Mouse (Mus musculus) heart, embryonic 11.5 days (tissue): ENCODE results near the gene Gm4884. TPM values are rescaled to one million over a fixed set of nuclear protein-coding genes. Genes with fewer than 3 reads are reported as not detected.
"Not testable (repeated sequence)": the region's sequence is repeated elsewhere in the genome, so short reads cannot be mapped to it uniquely, and the experiment has no call there.

Source experiments
- ATAC-seq: fragments of 200-750 bp; cut with Nextera tagmentation; replicated peaks from 2 replicates; pipeline ENCODE4 v1.8.0; 2017; ENCODE audit warnings: moderate library complexity; ENCODE audit not compliant: insufficient number of reproducible peaks, low FRiP score, low TSS enrichment
- H3K27ac ChIP-seq: fragments of 300-500 bp; sonication (generic); 2 replicates; pipeline ENCODE4 v1.5.1; 2014; ENCODE audit warnings: mild to moderate bottlenecking, low read depth, low read length
- H3K27me3 ChIP-seq: fragments of 300-500 bp; sonication (generic); 2 replicates; pipeline ENCODE4 v1.6.1; 2014; ENCODE audit warnings: mild to moderate bottlenecking, low read length, mixed read lengths; ENCODE audit not compliant: control insufficient read depth, insufficient read depth
- H3K36me3 ChIP-seq: fragments of 300-500 bp; sonication (generic); 2 replicates; pipeline ENCODE4 v1.6.1; 2014; ENCODE audit warnings: mild to moderate bottlenecking, low read length, moderate library complexity, mixed read lengths; ENCODE audit not compliant: control insufficient read depth, insufficient read depth
- H3K4me1 ChIP-seq: fragments of 300-500 bp; sonication (generic); 2 replicates; pipeline ENCODE4 v1.6.1; 2014; ENCODE audit warnings: low read length; ENCODE audit not compliant: control insufficient read depth, insufficient read depth
- H3K4me2 ChIP-seq: fragments of 300-500 bp; sonication (generic); 2 replicates; pipeline ENCODE4 v1.6.1; 2014; ENCODE audit warnings: mild to moderate bottlenecking, moderate library complexity
- H3K4me3 ChIP-seq: fragments of 300-500 bp; sonication (generic); 2 replicates; pipeline ENCODE4 v1.5.1; 2014; ENCODE audit warnings: low read depth, low read length
- H3K9ac ChIP-seq: fragments of 300-500 bp; sonication (generic); 2 replicates; pipeline ENCODE4 v1.6.1; 2014; ENCODE audit warnings: mild to moderate bottlenecking, low read depth, low read length, moderate library complexity
- H3K9me3 ChIP-seq: fragments of 300-500 bp; sonication (generic); replicated peaks from 2 replicates; pipeline ENCODE4 v1.6.1; 2016; ENCODE audit warnings: low read length; ENCODE audit not compliant: control insufficient read depth
- WGBS: fragments of 180-500 bp; shearing (Covaris S2); extraction: QIAGEN DNeasy Blood & Tissue Kit; methylation state at CpG from one replicate; pipeline ENCODE4 v1.1.7; 2014; ENCODE audit not compliant: insufficient replicate concordance; 5-methylcytosine and 5-hydroxymethylcytosine counted together
- polyA plus RNA-seq: library from polyadenylated mRNA; unstranded; fragments of >200 nt; fragmentation: Nextera tagmentation; extraction: Ambion mirVana; gene quantifications from 2 replicates; pipeline ENCODE4 v1.2.1, GENCODE M21; 2014

Gene Gm4884
- not detected in 2 replicates for polyA plus RNA-seq

DNA sequence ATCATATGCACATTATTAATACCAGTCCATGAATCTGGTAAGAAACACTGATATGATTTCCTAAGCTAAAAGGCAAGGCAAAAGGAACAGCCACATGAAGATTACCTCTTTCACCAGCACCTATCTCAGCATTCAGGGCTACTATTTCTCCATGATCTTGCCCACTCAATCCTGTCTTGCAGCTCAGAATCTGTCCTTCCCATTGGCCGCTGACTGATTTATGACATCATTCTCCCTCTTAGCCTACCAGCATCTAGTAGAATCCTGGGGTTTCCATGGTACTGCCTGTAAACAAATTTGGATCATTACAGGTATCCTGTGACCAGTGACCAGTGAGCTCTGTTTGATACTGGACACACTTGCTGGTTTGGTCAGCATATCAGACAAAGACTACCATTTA is at the start of gene Gm4884:
TSS of gene Gm4884 (plus strand) at position 301 of the 400 bp plus-strand sequence.
- WGBS: 84% methylated on average over 1 of the region's 1 CpGs
- H3K4me2 ChIP-seq, H3K9me3 ChIP-seq, H3K27me3 ChIP-seq, H3K36me3 ChIP-seq, H3K27ac ChIP-seq, H3K4me3 ChIP-seq, ATAC-seq, H3K9ac ChIP-seq, H3K4me1 ChIP-seq: not testable (repeated sequence)

DNA sequence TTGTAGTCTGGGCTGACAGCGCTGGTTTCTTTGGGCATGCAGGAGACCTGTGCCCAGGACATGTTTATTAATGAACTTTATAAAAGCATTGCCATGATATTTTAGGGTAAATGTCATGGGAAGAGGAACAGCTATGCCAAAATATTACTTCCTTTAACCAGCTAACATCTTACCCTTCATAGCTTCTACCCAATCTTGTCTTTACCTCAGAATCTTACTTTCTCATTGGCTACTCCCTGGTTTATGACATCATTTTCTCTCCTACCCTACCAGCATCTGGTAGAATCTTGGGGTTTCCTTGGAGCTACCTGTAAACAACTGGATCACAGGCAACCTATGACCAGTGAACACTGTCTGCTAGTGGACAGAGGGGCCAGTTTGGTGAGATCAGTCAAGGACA is 45.3 kb upstream of the Gm4884 start, which contains the start of gene 4930433I11Rik:
TSS of gene 4930433I11Rik (plus strand) at position 301 of the 400 bp plus-strand sequence.
- Histone ChIP-seq H3K4me1 (no peaks in the 10 kb centered on the region), H3K36me3 (no peaks in the 10 kb centered on the region), H3K4me2 (no peak within 1 kb of the TSS), H3K27ac (no peak within 1 kb of the TSS), H3K27me3 (no peaks in the 10 kb centered on the region), H3K9ac (no peak within 1 kb of the TSS), H3K9me3 (no peaks in the 10 kb centered on the region), H3K4me3 (no peak within 1 kb of the TSS)
- ATAC-seq: no peak
- WGBS: 73% methylated on average over 1 of the region's 1 CpGs

DNA sequence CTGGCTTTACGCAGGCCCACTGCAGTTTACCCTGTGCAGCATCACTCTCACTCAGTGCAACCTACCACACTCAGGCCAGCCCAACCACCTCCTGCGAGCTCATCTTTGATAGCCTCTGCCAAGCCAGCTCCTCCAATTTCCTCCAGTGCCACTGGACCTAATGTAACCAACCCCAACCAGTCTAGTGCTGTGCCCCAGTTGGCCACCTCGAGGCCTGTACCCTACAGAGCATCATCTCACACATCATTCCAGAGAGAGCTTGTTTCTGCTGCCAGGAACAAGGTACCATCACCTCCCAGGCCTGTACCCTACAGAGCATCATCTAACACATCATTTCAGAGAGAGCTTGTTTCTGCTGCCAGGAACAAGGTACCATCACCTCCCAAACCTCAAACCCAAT is 11.5 kb downstream of the Gm4884 start:
- not testable (repeated sequence) for H3K27me3 ChIP-seq, H3K4me3 ChIP-seq, H3K4me2 ChIP-seq, ATAC-seq, H3K4me1 ChIP-seq, H3K27ac ChIP-seq, H3K9ac ChIP-seq, H3K36me3 ChIP-seq, H3K9me3 ChIP-seq
- WGBS: 65% methylated on average over 3 of the region's 3 CpGs

Other genes with a start within 250 kb of the Gm4884 start
- 0.94 and 0.96 TPM in 2 replicates for gene Vstm2b, start 134.4 kb upstream of the Gm4884 start, polyA plus RNA-seq
- gene 4930433I11Rik, start 45.2 kb upstream of the Gm4884 start, polyA plus RNA-seq: not detected in 2 replicates
- gene Gm5592, start 121.1 kb downstream of the Gm4884 start, polyA plus RNA-seq: not detected in 2 replicates